Mouse (Mus musculus) limb, embryonic 10.5 days (tissue): ENCODE measurements around the gene Myrip. TPM values are rescaled to one million over a fixed set of nuclear protein-coding genes. Genes with fewer than 3 reads are reported as not detected.

Experiments used
- DNase-seq: peaks from one replicate; pipeline ENCODE4 v3.0.0-alpha.2; 2017; ENCODE audit warnings: low spot score
- H3K27ac ChIP-seq: fragments of 300-500 bp; sonication (generic); 2 replicates; pipeline ENCODE4 v1.5.1; 2016; ENCODE audit warnings: mild to moderate bottlenecking
- H3K27me3 ChIP-seq: fragments of 300-500 bp; sonication (generic); 2 replicates; pipeline ENCODE4 v1.6.1; 2016; ENCODE audit warnings: low read depth, mild to moderate bottlenecking; ENCODE audit not compliant: poor library complexity, severe bottlenecking
- H3K36me3 ChIP-seq: fragments of 300-500 bp; sonication (generic); 2 replicates; pipeline ENCODE4 v1.6.1; 2016; ENCODE audit warnings: mild to moderate bottlenecking, moderate library complexity
- H3K4me1 ChIP-seq: fragments of 300-500 bp; sonication (generic); 2 replicates; pipeline ENCODE4 v1.6.1; 2016
- H3K4me3 ChIP-seq: fragments of 300-500 bp; sonication (generic); 2 replicates; pipeline ENCODE4 v1.5.1; 2016; ENCODE audit warnings: mild to moderate bottlenecking, moderate library complexity
- H3K9me3 ChIP-seq: fragments of 300-500 bp; sonication (generic); replicated peaks from 2 replicates; pipeline ENCODE4 v1.6.1; 2016; ENCODE audit warnings: mild to moderate bottlenecking
- WGBS: fragments of 180-500 bp; shearing (Covaris S2); methylation state at CpG from one replicate; pipeline ENCODE4 v1.1.7; 2016; 5-methylcytosine and 5-hydroxymethylcytosine counted together
- polyA plus RNA-seq: library from polyadenylated mRNA; unstranded; fragments of >200 nt; fragmentation: Nextera tagmentation; extraction: Ambion mirVana; gene quantifications from 2 replicates; pipeline ENCODE4 v1.2.1, GENCODE M21; 2016

Gene Myrip
- polyA plus RNA-seq, 1 experiment from 2014 or later, result not detected

GRCm38 (mm10) chr9:120345651-120346151 lies 44.4 kb downstream of the Myrip start:
- Histone ChIP-seq H3K36me3 (no peaks in the 10 kb centered on the region), H3K27ac (no peak overlapping the region; the same call in 1 of the 2 replicates), H3K27me3 (no peaks in the 10 kb centered on the region), H3K4me3 (no peak overlapping the region), H3K4me1 (peaks cover 6% of the 10 kb centered on the region; the same call in 1 of the 2 replicates), H3K9me3 (no peaks in the 10 kb centered on the region)
- no peak for DNase-seq
- 41% methylated on average over 5 of the region's 5 CpGs for WGBS

DNA sequence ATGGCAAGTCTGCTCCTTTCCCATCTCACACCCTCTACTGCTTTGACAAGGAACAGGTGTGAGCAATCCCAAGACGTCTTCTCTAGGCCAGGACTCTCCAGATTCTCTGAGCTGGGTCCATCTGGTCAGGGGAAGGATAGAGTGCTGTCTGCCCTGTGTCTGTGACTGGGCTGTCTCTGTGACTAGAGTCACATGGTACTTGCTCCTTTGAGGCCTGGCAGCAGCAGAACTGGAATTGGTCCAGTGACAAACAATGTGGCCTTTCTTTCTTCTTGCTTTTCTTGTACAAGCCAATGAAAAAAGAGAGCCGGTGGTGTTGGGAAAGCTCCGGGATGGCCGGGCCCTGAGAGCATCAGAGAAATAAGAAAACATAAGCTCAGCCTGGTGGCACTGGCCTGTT lies 47.8 kb downstream of the Myrip start:
- Histone ChIP-seq H3K4me3 (no peak overlapping the region), H3K9me3 (no peaks in the 10 kb centered on the region), H3K27me3 (no peaks in the 10 kb centered on the region), H3K36me3 (no peaks in the 10 kb centered on the region), H3K4me1 (peaks cover 6% of the 10 kb centered on the region; the same call in 1 of the 2 replicates), H3K27ac (no peak overlapping the region)
- no peak for DNase-seq
- WGBS, result 82% methylated on average over 4 of the region's 4 CpGs

DNA sequence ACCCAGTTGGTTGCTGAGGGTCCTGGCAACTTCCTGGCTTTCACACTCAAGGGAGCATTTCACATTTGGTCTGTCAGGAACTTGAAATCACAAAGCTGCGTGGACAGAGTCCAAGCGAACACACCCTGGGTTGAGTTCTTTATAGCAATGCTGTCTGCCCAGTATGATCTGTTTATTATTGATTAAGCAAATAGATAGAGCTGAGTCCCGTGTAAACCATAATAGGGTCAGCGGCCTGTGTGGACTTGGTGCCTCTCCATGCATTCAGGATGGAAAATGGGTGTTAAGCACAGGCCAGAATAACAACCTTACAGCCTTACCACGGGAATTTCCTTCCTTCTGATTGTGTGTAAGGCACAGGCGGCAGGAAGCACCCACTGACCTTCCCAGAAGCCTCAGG lies 49.0 kb downstream of the Myrip start:
- Histone ChIP-seq H3K36me3 (no peaks in the 10 kb centered on the region), H3K4me3 (no peak overlapping the region), H3K9me3 (no peaks in the 10 kb centered on the region), H3K27me3 (no peaks in the 10 kb centered on the region), H3K27ac (no peak overlapping the region), H3K4me1 (peaks cover 6% of the 10 kb centered on the region; the same call in 1 of the 2 replicates)
- 68% methylated on average over 6 of the region's 6 CpGs for WGBS
- DNase-seq, result no peak

- Histone ChIP-seq H3K4me3 (no peak overlapping the region), H3K27me3 (no peaks in the 10 kb centered on the region), H3K27ac (no peak overlapping the region), H3K4me1 (peaks cover under 1% of the 10 kb centered on the region; the same call in 1 of the 2 replicates), H3K9me3 (no peaks in the 10 kb centered on the region), H3K36me3 (no peaks in the 10 kb centered on the region)
- DNase-seq, result no peak
- WGBS, result 52% methylated on average over 7 of the region's 7 CpGs
Measured at GRCm38 (mm10) chr9:120351061-120351460, 49.7 kb downstream of the Myrip start.

DNA sequence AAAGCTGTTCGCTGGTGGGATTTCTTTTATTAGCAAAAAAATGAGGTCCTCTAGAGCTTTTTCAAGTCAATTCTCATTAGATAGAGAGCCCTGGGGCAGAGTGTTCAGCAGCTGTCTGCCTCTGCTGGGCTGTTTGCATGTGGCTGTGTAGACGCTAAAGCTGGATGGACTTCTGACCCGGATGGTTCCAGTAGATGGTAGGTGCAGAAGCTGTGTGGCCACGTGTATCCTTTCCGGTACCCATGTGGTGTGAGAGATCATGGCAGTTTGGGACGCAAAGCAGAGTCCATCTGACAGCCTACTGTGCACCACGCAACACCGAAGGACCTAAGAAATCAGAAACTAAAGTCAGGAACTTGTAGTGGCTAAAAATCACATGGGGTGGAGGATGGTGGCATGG lies 50.2 kb downstream of the Myrip start:
- Histone ChIP-seq H3K36me3 (no peaks in the 10 kb centered on the region), H3K9me3 (no peaks in the 10 kb centered on the region), H3K27me3 (no peaks in the 10 kb centered on the region), H3K4me3 (no peak overlapping the region), H3K4me1 (no peaks in the 10 kb centered on the region), H3K27ac (no peak overlapping the region)
- DNase-seq, result no peak
- 87% methylated on average over 8 of the region's 8 CpGs for WGBS

GRCm38 (mm10) chr9:120353036-120353435 lies 51.7 kb downstream of the Myrip start:
- no peaks in the 10 kb centered on the region for H3K27me3 ChIP-seq
- no peak overlapping the region for H3K4me3 ChIP-seq
- H3K4me1 ChIP-seq, result no peaks in the 10 kb centered on the region
- H3K9me3 ChIP-seq, result no peaks in the 10 kb centered on the region
- WGBS, result 89% methylated on average over 4 of the region's 4 CpGs
- no peak for DNase-seq
- H3K36me3 ChIP-seq, result no peaks in the 10 kb centered on the region
- no peak overlapping the region for H3K27ac ChIP-seq

DNA sequence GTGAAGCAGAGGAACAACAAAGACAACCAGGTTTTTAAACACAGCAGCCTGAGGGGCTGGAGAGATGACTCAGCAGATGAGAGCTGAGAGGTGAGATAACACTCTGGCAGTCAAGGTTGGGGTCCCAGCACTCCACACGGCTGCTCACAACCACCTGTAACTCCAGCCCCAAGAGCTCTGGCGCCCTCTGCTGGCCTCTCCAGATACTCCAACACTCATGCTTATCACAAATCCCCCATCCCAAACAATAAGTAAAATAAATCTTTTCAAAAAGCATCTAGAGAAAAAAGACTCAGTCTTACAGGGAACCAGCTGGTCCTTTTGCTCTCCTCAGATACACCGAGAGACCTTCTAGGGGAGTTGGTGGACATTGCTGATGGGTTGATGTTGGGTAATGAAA lies 52.7 kb downstream of the Myrip start:
- Histone ChIP-seq H3K27ac (no peak overlapping the region), H3K36me3 (no peaks in the 10 kb centered on the region), H3K9me3 (no peaks in the 10 kb centered on the region), H3K4me1 (no peaks in the 10 kb centered on the region), H3K27me3 (no peaks in the 10 kb centered on the region), H3K4me3 (no peak overlapping the region)
- no peak for DNase-seq
- 74% methylated on average over 3 of the region's 3 CpGs for WGBS

GRCm38 (mm10) chr9:120354550-120355345 lies 53.4 kb downstream of the Myrip start:
- Histone ChIP-seq H3K9me3 (no peaks in the 10 kb centered on the region), H3K4me3 (no peak overlapping the region), H3K36me3 (no peaks in the 10 kb centered on the region), H3K4me1 (0 out of 2 replicates have a peak, but pooled peaks cover 2% of the 10 kb centered on the region), H3K27me3 (no peaks in the 10 kb centered on the region), H3K27ac (no peak overlapping the region)
- 90% methylated on average over 12 of the region's 12 CpGs for WGBS
- no peak for DNase-seq

DNA sequence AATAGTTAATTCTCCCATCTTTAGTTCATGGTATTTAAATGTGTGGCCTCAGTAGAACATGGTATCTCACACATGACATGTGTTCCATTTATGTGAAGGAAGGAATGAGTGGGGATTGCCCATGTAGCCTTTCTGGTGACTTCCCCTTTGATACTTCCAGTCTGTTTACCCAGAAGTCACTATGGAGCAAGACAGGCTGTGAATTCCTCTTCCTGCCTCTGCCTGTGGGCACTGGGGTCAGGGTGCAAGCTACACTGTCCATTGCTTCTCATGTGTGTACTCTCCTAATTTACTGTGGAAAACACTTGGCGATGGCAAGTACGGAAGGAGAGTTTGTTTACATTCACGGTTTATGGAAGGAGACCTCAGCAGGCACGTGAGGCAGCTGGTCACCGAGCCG lies 55.2 kb downstream of the Myrip start:
- peaks cover 12% of the 10 kb centered on the region; the same call in 1 of the 2 replicates for H3K4me1 ChIP-seq
- no peaks in the 10 kb centered on the region for H3K36me3 ChIP-seq
- H3K4me3 ChIP-seq, result no peak overlapping the region
- no peak overlapping the region for H3K27ac ChIP-seq
- no peaks in the 10 kb centered on the region for H3K9me3 ChIP-seq
- 90% methylated on average over 6 of the region's 6 CpGs for WGBS
- H3K27me3 ChIP-seq, result no peaks in the 10 kb centered on the region
- DNase-seq, result no peak

- H3K9me3 ChIP-seq, result no peaks in the 10 kb centered on the region
- H3K27me3 ChIP-seq, result no peaks in the 10 kb centered on the region
- no peaks in the 10 kb centered on the region for H3K36me3 ChIP-seq
- no peak overlapping the region for H3K27ac ChIP-seq
- no peak for DNase-seq
- 84% methylated on average over 6 of the region's 6 CpGs for WGBS
- H3K4me1 ChIP-seq, result peaks cover 12% of the 10 kb centered on the region; the same call in 1 of the 2 replicates
- H3K4me3 ChIP-seq, result no peak overlapping the region
Measured at GRCm38 (mm10) chr9:120358060-120358459, 56.7 kb downstream of the Myrip start.

DNA sequence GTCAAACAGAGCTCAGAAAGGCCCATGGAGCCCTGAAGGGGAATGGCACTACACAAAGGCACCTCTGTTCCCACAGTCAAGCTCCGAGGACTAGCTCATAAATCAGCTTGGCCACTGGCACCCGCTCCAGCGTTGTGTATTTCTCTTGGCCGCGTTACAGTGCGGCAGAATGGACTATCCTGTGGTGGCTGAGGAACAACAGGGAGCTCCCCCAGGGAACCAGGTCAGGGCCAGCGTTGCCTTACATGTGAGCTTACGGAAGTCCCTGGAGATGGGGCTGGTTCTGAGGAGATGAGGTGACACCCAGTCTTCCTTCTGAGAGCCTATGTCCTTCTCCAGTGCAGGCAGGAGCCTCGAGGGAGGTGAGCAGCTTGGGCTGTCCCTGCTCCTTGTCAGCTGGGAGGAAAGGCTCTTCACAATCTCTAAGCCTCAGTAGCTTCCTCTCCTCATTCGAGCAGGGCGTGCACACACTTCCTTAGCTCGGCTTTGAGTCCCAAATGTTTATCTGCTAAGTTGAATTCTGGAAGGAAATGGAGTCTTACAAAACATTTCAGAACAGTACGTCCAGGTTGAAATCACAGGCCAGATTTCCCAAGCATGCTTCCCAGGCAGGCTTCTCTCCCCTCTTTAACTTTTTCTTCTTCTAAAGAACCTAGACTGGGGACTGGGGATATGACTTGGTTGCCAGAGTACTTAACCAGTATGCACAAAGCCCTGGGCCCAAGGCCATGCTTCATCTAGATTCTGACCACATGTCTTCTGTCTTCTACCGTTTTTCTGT lies 59.3 kb downstream of the Myrip start:
- no peaks in the 10 kb centered on the region for H3K36me3 ChIP-seq
- 65% methylated on average over 14 of the region's 14 CpGs for WGBS
- H3K27ac ChIP-seq, result no peak overlapping the region; the same call in 1 of the 2 replicates
- no peaks in the 10 kb centered on the region for H3K27me3 ChIP-seq
- no peak for DNase-seq
- no peak overlapping the region for H3K4me3 ChIP-seq
- H3K4me1 ChIP-seq, result peaks cover 12% of the 10 kb centered on the region; the same call in 1 of the 2 replicates
- H3K9me3 ChIP-seq, result no peaks in the 10 kb centered on the region

DNA sequence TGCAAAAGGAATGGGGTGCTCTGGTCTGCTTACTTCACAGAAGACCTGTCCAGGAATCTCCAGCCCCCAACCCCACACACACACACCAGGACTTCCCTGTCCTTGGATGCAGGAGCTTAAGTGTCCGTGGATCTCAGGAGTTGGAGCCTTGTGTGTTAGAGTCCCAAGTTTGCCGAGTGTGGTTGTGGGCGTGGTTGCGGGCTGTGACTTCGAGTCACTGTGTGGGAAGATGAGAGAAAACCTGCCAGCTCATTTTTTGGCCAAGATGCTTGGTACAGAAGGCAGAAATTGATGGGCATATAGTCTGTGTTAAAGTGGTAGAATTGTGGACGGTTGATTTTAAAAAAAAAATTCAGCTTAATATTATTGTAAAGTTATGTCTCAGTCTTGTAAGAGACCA lies 60.3 kb downstream of the Myrip start:
- H3K4me1 ChIP-seq, result peaks cover 12% of the 10 kb centered on the region; the same call in 1 of the 2 replicates
- H3K27ac ChIP-seq, result no peak overlapping the region
- H3K9me3 ChIP-seq, result no peaks in the 10 kb centered on the region
- no peaks in the 10 kb centered on the region for H3K27me3 ChIP-seq
- DNase-seq, result no peak
- H3K36me3 ChIP-seq, result no peaks in the 10 kb centered on the region
- WGBS, result 88% methylated on average over 6 of the region's 6 CpGs
- no peak overlapping the region for H3K4me3 ChIP-seq

DNA sequence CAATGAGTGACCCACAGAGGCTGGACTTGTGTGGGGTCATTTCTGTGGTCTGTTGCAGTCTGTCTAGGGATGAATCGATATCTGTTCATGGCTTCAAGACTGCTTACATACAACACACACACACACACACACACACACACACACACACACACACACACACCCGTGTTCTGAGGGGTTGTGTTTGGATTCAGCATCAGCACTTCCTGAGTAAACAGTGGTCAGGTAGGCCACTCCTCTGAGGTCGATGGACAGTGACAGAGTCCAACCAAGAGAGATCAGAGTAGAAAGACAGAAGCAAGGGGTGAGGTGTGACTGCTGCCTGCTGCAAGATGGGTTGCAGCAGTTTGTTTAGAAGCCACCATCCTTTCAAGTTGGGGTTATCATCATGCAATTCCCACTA lies 61.4 kb downstream of the Myrip start:
- no peaks in the 10 kb centered on the region for H3K27me3 ChIP-seq
- no peaks in the 10 kb centered on the region for H3K36me3 ChIP-seq
- no peak for DNase-seq
- H3K4me3 ChIP-seq, result no peak overlapping the region
- peaks cover 12% of the 10 kb centered on the region; the same call in 1 of the 2 replicates for H3K4me1 ChIP-seq
- no peaks in the 10 kb centered on the region for H3K9me3 ChIP-seq
- WGBS, result 83% methylated on average over 3 of the region's 3 CpGs
- no peak overlapping the region for H3K27ac ChIP-seq
